Mouse (Mus musculus) liver, embryonic 15.5 days (tissue): ENCODE results near the gene Olfr495. TPM values are rescaled to one million over a fixed set of nuclear protein-coding genes. Genes with fewer than 3 reads are reported as not detected.

Experiments used
- ATAC-seq: fragments of 200-750 bp; cut with Nextera tagmentation; 2 replicates; pipeline ENCODE4 v1.8.0; 2017; ENCODE audit warnings: moderate number of reproducible peaks, mild to moderate bottlenecking, moderate library complexity; ENCODE audit not compliant: insufficient read depth
- H3K27ac ChIP-seq: fragments of 300-500 bp; sonication (generic); replicated peaks from 2 replicates; pipeline ENCODE4 v1.5.1; 2015; ENCODE audit warnings: mild to moderate bottlenecking, inconsistent platforms
- H3K27me3 ChIP-seq: fragments of 300-500 bp; sonication (generic); 2 replicates; pipeline ENCODE4 v1.6.1; 2015; ENCODE audit warnings: mild to moderate bottlenecking, inconsistent platforms
- H3K36me3 ChIP-seq: fragments of 300-500 bp; sonication (generic); replicated peaks from 2 replicates; pipeline ENCODE4 v1.6.1; 2015; ENCODE audit warnings: moderate library complexity, mild to moderate bottlenecking, inconsistent platforms
- H3K4me1 ChIP-seq: fragments of 300-500 bp; sonication (generic); replicated peaks from 2 replicates; pipeline ENCODE4 v1.6.1; 2015; ENCODE audit warnings: inconsistent platforms
- H3K4me2 ChIP-seq: fragments of 300-500 bp; sonication (generic); 2 replicates; pipeline ENCODE4 v1.6.1; 2015; ENCODE audit warnings: moderate library complexity, mild to moderate bottlenecking, inconsistent platforms
- H3K4me3 ChIP-seq: fragments of 300-500 bp; sonication (generic); replicated peaks from 2 replicates; pipeline ENCODE4 v1.5.1; 2015; ENCODE audit warnings: mild to moderate bottlenecking, inconsistent platforms
- H3K9ac ChIP-seq: fragments of 300-500 bp; sonication (generic); 2 replicates; pipeline ENCODE4 v1.6.1; 2015; ENCODE audit warnings: moderate library complexity, mild to moderate bottlenecking, inconsistent platforms
- H3K9me3 ChIP-seq: fragments of 300-500 bp; sonication (generic); replicated peaks from 2 replicates; pipeline ENCODE4 v1.6.1; 2016; ENCODE audit warnings: inconsistent platforms
- WGBS: fragments of 180-500 bp; shearing (Covaris S2); methylation state at CpG from one replicate; pipeline ENCODE4 v1.1.7; 2015; ENCODE audit warnings: mixed read lengths; ENCODE audit not compliant: insufficient replicate concordance; 5-methylcytosine and 5-hydroxymethylcytosine counted together
- polyA plus RNA-seq: library from polyadenylated mRNA; unstranded; fragments of >200 nt; fragmentation: Nextera tagmentation; extraction: Ambion mirVana; gene quantifications from 2 replicates; pipeline ENCODE4 v1.2.1, GENCODE M21; 2015

Gene Olfr495
- not detected in 2 replicates for polyA plus RNA-seq

DNA sequence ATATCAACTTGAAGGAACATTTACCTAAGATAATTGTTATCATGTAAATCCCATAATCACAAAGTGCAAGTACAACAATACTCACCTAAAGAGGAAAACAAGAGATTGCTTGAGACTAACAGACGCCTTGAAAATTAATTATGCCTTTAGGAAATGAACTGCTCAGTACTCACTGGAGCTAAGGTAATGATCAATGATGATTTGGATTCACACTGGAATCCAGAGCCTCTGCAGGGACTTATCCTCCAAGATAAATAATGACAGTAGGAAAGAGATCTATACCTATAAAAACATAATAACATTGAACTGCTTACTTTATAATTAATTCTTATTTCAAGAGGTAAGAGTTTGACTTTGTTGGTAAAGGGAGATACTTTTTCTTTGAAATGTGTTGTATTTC lies at the start of gene Olfr495:
Gene Olfr495 (plus strand): TSS at position 301 of the 400 bp plus-strand sequence.
- Histone ChIP-seq H3K9ac (no peak within 1 kb of the TSS), H3K27me3 (no peaks in the 10 kb centered on the region), H3K4me2 (no peak within 1 kb of the TSS), H3K4me3 (no peak within 1 kb of the TSS), H3K9me3 (no peaks in the 10 kb centered on the region), H3K27ac (no peak within 1 kb of the TSS), H3K4me1 (no peaks in the 10 kb centered on the region), H3K36me3 (no peaks in the 10 kb centered on the region)
- ATAC-seq = no peak
- 40% methylated on average over 1 of the region's 1 CpGs for WGBS

DNA sequence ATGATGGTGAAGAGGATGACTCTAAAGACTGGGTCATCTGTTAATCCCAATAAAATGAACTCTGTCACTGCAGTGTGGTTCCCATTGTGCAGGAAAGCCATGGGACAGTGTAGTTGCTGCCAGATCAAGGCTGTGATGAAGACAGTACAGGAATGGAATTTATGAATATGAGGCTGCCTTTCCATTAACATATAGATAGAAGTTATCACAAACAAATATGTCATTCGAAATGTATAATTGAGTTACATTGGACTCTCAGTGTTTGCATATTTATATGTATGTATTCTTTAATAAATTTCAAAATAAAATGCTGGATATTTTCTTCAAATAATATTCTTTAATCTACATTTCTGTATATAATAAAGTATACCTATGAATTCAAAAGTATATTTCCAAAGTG lies 46.1 kb upstream of the Olfr495 start, which contains the start of gene Olfr493:
Gene Olfr493 (minus strand): TSS at position 101 of the 400 bp plus-strand sequence.
- Histone ChIP-seq H3K4me3 (no peak within 1 kb of the TSS), H3K4me1 (no peaks in the 10 kb centered on the region), H3K27ac (no peak within 1 kb of the TSS), H3K27me3 (no peaks in the 10 kb centered on the region), H3K36me3 (no peaks in the 10 kb centered on the region), H3K9me3 (no peaks in the 10 kb centered on the region), H3K9ac (no peak within 1 kb of the TSS), H3K4me2 (no peak within 1 kb of the TSS)
- no peak for ATAC-seq
- 40% methylated on average over 1 of the region's 1 CpGs for WGBS

- ATAC-seq = no peak
- Histone ChIP-seq H3K9ac (no peak within 1 kb of the TSS), H3K4me2 (no peak within 1 kb of the TSS), H3K4me3 (no peak within 1 kb of the TSS), H3K4me1 (no peaks in the 10 kb centered on the region), H3K27ac (no peak within 1 kb of the TSS), H3K27me3 (no peaks in the 10 kb centered on the region), H3K36me3 (no peaks in the 10 kb centered on the region), H3K9me3 (0 out of 2 replicates have a peak, but pooled peaks cover 3% of the 10 kb centered on the region)
- 54% methylated on average over 3 of the region's 3 CpGs for WGBS
Measured at GRCm38 (mm10) chr7:108365035-108365434, 27.9 kb upstream of the Olfr495 start, which contains the start of gene Olfr494. Olfr494 (plus strand) TSS chr7:108365335.

DNA sequence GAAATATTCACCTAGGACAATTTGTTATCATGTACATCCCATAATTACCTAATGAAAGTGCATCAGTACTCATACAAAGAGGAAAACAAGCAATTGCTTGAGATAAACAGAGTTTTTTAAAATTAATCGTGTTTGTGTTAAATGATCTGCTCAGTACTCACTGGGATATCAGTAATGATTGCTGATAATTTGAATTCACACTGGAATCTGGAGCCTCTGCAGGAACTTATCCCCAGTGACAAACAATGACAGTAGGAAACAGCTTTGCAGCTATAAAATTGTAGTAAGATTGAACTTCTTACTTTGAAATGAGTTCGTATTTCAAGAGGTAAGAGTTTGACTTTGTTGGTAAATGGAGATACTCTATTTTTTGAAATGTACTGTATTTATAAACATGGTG lies 27.2 kb downstream of the Olfr495 start, which contains the start of gene Olfr497:
Gene Olfr497 (plus strand): TSS at position 301 of the 400 bp plus-strand sequence.
- Histone ChIP-seq H3K4me3 (no peak within 1 kb of the TSS), H3K27ac (no peak within 1 kb of the TSS), H3K4me2 (no peak within 1 kb of the TSS), H3K36me3 (no peaks in the 10 kb centered on the region), H3K27me3 (no peaks in the 10 kb centered on the region), H3K9me3 (no peaks in the 10 kb centered on the region), H3K4me1 (no peaks in the 10 kb centered on the region), H3K9ac (no peak within 1 kb of the TSS)
- WGBS = 47% methylated on average over 2 of the region's 2 CpGs
- ATAC-seq = no peak

Other genes starting within 250 kb of the Olfr495 start
- not detected in 2 replicates for gene Olfr485, start 233.3 kb upstream of the Olfr495 start, polyA plus RNA-seq
- gene Olfr486, start 220.4 kb upstream of the Olfr495 start, polyA plus RNA-seq = not detected in 2 replicates
- gene Olfr487, start 178.5 kb upstream of the Olfr495 start, polyA plus RNA-seq = not detected in 2 replicates
- gene Olfr488, start 134.8 kb upstream of the Olfr495 start, polyA plus RNA-seq = not detected in 2 replicates
- not detected in 2 replicates for gene Olfr490, start 104.2 kb upstream of the Olfr495 start, polyA plus RNA-seq
- not detected in 2 replicates for gene Olfr491, start 79.7 kb upstream of the Olfr495 start, polyA plus RNA-seq
- not detected in 2 replicates for gene Olfr492, start 69.5 kb upstream of the Olfr495 start, polyA plus RNA-seq
- not detected in 2 replicates for gene Olfr493, start 46.2 kb upstream of the Olfr495 start, polyA plus RNA-seq
- gene Olfr494, start 27.8 kb upstream of the Olfr495 start, polyA plus RNA-seq = not detected in 2 replicates
- not detected in 2 replicates for gene Olfr497, start 27.3 kb downstream of the Olfr495 start, polyA plus RNA-seq
- not detected in 2 replicates for gene Olfr498, start 72.2 kb downstream of the Olfr495 start, polyA plus RNA-seq
- gene Olfr502, start 131.9 kb downstream of the Olfr495 start, polyA plus RNA-seq = not detected in 2 replicates
- not detected in 2 replicates for gene Olfr503, start 151.4 kb downstream of the Olfr495 start, polyA plus RNA-seq
- gene Olfr504, start 172.6 kb downstream of the Olfr495 start, polyA plus RNA-seq = not detected in 2 replicates
- gene Olfr506, start 217.6 kb downstream of the Olfr495 start, polyA plus RNA-seq = not detected in 2 replicates
- not detected in 2 replicates for gene Olfr507, start 228.6 kb downstream of the Olfr495 start, polyA plus RNA-seq
- gene Olfr508, start 236.8 kb downstream of the Olfr495 start, polyA plus RNA-seq = not detected in 2 replicates